ENCODE assay signal across 15 mouse cellular contexts in the genomic region with DNA sequence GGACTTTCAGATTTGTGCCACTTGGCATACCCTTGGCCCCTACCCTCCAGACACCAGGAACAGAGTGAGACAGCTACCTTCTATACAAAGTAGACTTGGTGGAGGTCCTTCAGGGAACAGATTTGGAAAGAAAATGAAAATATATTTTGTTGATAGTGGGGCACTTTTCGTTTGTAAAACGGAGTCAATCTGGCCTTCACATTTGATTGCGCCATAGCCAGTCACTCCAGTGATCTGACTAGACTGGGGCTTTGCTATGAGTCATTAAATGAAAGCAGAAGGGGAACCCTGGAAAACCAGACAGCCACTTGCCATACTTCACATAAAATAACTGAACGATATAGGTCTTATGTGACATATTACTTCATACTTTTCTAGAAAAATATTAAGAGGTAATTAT.
DNase-seq lines count a peak whose midpoint lies in the region; ATAC-seq lines count a peak whose summit lies in the region.
"Had no signal": no experiment of that assay in that cellular context is flagged by ENCODE, and none has a peak within 500 bp of the region (broad histone marks: within the 10 kb centered on the region; RNA-seq: fewer than 3 reads in every experiment).

No protein-coding gene starts in this region.

- peak; percentile 6 for DNase-seq in lung, postnatal 36 days
- DNase-seq in lung, postnatal 4 days: no peak
- peak; percentile 50 for DNase-seq in adrenal gland, postnatal 14 days
- DNase-seq in thymus, postnatal 36 days: no peak
- no peak for DNase-seq in liver
- DNase-seq in thymus, postnatal 14 days: no peak
- no peak for DNase-seq in urinary bladder, postnatal 25 days (ENCODE audit: low spot score)
- DNase-seq: B cell, adult 2 months; cerebellum, postnatal 10 days; heart, postnatal 4 days; kidney, adult 2 months; midbrain, embryonic 14.5 days had no signal

- ATAC-seq in granulocyte monocyte progenitor cell, adult 5-6 weeks (replicated peaks; ENCODE audit: poor library complexity, severe bottlenecking): peak; percentile 81
- ATAC-seq: activated CD4-positive, CD25-positive, alpha-beta regulatory T cell, adult 4 months; forebrain, embryonic 13.5 days had no signal

Comparison
In these comparisons a context has a peak if more than half of its experiments do, and no peak if none do; other contexts are left out.
1. DNase-seq: peak in lung, postnatal 36 days (single experiment) and adrenal gland, postnatal 14 days (single experiment); none in lung, postnatal 4 days (0 of 2), thymus, postnatal 36 days (0 of 2), liver (single experiment), thymus, postnatal 14 days (single experiment) and urinary bladder, postnatal 25 days (single experiment).